Mouse (Mus musculus) retina, postnatal 7 days (tissue): Measurements from ENCODE around the gene Fhit.
"Not testable (repeated sequence)": the region's sequence is repeated elsewhere in the genome, so short reads cannot be mapped to it uniquely, and the experiment has no call there.

Source experiments
- DNase-seq: peaks from one replicate; pipeline ENCODE4 v3.0.0-alpha.2; 2012; ENCODE audit warnings: low read depth, low spot score

Fhit gene

GRCm38 (mm10) chr14:10917893-10918803, 243.7 kb downstream of the Fhit start:
- no peak for DNase-seq

GRCm38 (mm10) chr14:10908011-10908410, 253.8 kb downstream of the Fhit start:
- no peak for DNase-seq

GRCm38 (mm10) chr14:10882759-10883158, 279.1 kb downstream of the Fhit start:
- DNase-seq = no peak

- no peak for DNase-seq
Measured at GRCm38 (mm10) chr14:10880749-10881148, 281.1 kb downstream of the Fhit start.

GRCm38 (mm10) chr14:10874595-10875372, 287.1 kb downstream of the Fhit start:
- DNase-seq = no peak

- no peak for DNase-seq
Measured at GRCm38 (mm10) chr14:10857606-10858005, 304.2 kb downstream of the Fhit start.

GRCm38 (mm10) chr14:10851936-10852335, 309.9 kb downstream of the Fhit start:
- no peak for DNase-seq

GRCm38 (mm10) chr14:10836001-10836400, 325.8 kb downstream of the Fhit start:
- no peak for DNase-seq

- no peak for DNase-seq
Measured at GRCm38 (mm10) chr14:10824819-10825218, 337.0 kb downstream of the Fhit start.

- no peak for DNase-seq
Measured at GRCm38 (mm10) chr14:10813551-10813950, 348.3 kb downstream of the Fhit start.

- no peak for DNase-seq
Measured at GRCm38 (mm10) chr14:10798489-10799180, 363.2 kb downstream of the Fhit start.

GRCm38 (mm10) chr14:10797595-10797994, 364.2 kb downstream of the Fhit start:
- no peak for DNase-seq

GRCm38 (mm10) chr14:10795498-10796075, 366.2 kb downstream of the Fhit start:
- DNase-seq = no peak

GRCm38 (mm10) chr14:10783929-10784328, 377.9 kb downstream of the Fhit start:
- no peak for DNase-seq

GRCm38 (mm10) chr14:10778721-10779120, 383.1 kb downstream of the Fhit start:
- DNase-seq = no peak

- DNase-seq = not testable (repeated sequence)
Measured at GRCm38 (mm10) chr14:10754883-10755282, 407.0 kb downstream of the Fhit start.

GRCm38 (mm10) chr14:10738076-10738475, 423.8 kb downstream of the Fhit start:
- DNase-seq = no peak

GRCm38 (mm10) chr14:10722525-10722924, 439.3 kb downstream of the Fhit start:
- no peak for DNase-seq

- DNase-seq = no peak
Measured at GRCm38 (mm10) chr14:10712916-10713315, 448.9 kb downstream of the Fhit start.

- no peak for DNase-seq
Measured at GRCm38 (mm10) chr14:10712522-10712881, 449.3 kb downstream of the Fhit start.

- DNase-seq = no peak
Measured at GRCm38 (mm10) chr14:10711841-10712521, 449.9 kb downstream of the Fhit start.
